Mouse (Mus musculus) lung, embryonic 14.5 days (tissue): ENCODE measurements around the gene Celf2. TPM values are rescaled to one million over a fixed set of nuclear protein-coding genes. Genes with fewer than 3 reads are reported as not detected.

Experiments
- ATAC-seq: fragments of 200-750 bp; cut with Nextera tagmentation; 2 replicates; pipeline ENCODE4 v1.8.0; 2017; ENCODE audit warnings: mild to moderate bottlenecking, moderate TSS enrichment, moderate library complexity; ENCODE audit not compliant: insufficient read depth
- DNase-seq: peaks from one replicate; pipeline ENCODE4 v3.0.0-alpha.2; 2015
- H3K27ac ChIP-seq: fragments of 300-500 bp; sonication (generic); 2 replicates; pipeline ENCODE4 v1.5.1; 2014; ENCODE audit warnings: low read depth, mild to moderate bottlenecking, moderate library complexity
- H3K27me3 ChIP-seq: fragments of 300-500 bp; sonication (generic); 2 replicates; pipeline ENCODE4 v1.6.1; 2014; ENCODE audit warnings: low read length, control low read depth; ENCODE audit not compliant: insufficient read depth
- H3K36me3 ChIP-seq: fragments of 300-500 bp; sonication (generic); 2 replicates; pipeline ENCODE4 v1.6.1; 2014; ENCODE audit warnings: control low read depth; ENCODE audit not compliant: insufficient read depth
- H3K4me1 ChIP-seq: fragments of 300-500 bp; sonication (generic); 2 replicates; pipeline ENCODE4 v1.6.1; 2014; ENCODE audit warnings: antibody characterized with exemption, control low read depth; ENCODE audit not compliant: insufficient read depth
- H3K4me2 ChIP-seq: fragments of 300-500 bp; sonication (generic); 2 replicates; pipeline ENCODE4 v1.6.1; 2014; ENCODE audit warnings: mild to moderate bottlenecking
- H3K4me3 ChIP-seq: fragments of 300-500 bp; sonication (generic); 2 replicates; pipeline ENCODE4 v1.5.1; 2014; ENCODE audit warnings: low read depth, low read length
- H3K9ac ChIP-seq: fragments of 300-500 bp; sonication (generic); 2 replicates; pipeline ENCODE4 v1.6.1; 2014
- H3K9me3 ChIP-seq: fragments of 300-500 bp; sonication (generic); 2 replicates; pipeline ENCODE4 v1.6.1; 2016; ENCODE audit warnings: low read depth, low read length, control low read depth
- CTCF ChIP-seq: IDR thresholded peaks from 2 replicates; pipeline ENCODE4 v1.5.1; 2016; ENCODE audit warnings: antibody characterized with exemption, low read depth
- WGBS: fragments of 180-500 bp; shearing (Covaris S2); extraction: QIAGEN DNeasy Blood & Tissue Kit; methylation state at CpG from one replicate; pipeline ENCODE4 v1.1.7; 2014; 5-methylcytosine and 5-hydroxymethylcytosine counted together
- polyA plus RNA-seq: library from polyadenylated mRNA; unstranded; fragments of >200 nt; fragmentation: Nextera tagmentation; extraction: Ambion mirVana; gene quantifications from 2 replicates; pipeline ENCODE4 v1.2.1, GENCODE M21; 2014

Gene Celf2
- polyA plus RNA-seq, 1 experiment from 2014 or later: 92.3 TPM

DNA sequence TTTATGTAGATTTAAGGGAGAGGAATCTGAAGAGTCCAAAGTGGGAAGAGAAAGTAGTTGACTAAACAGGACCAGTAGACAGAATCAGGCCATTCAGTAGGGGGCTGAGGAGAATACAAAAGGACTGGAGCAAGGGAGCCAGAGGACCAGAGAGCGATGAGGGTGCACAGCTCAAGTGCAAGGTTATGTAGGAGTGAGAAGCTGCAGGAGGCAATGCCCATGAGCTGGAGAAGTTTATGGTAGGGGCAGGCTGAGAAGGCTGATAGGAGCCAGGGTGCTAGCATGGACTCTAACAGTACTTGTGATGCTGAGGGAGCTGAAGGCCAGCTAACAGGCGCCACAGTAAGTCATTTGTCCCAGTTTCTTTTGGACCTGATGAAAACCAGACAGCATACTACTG is 718.5 kb downstream of the Celf2 start:
- H3K4me2 ChIP-seq: no peak overlapping the region
- 92% methylated on average over 2 of the region's 2 CpGs for WGBS
- no peaks in the 10 kb centered on the region for H3K27me3 ChIP-seq
- DNase-seq: no peak
- ATAC-seq: no peak
- H3K36me3 ChIP-seq: no peaks in the 10 kb centered on the region
- H3K9ac ChIP-seq: no peak overlapping the region
- no peak for TF ChIP-seq CTCF
- H3K4me3 ChIP-seq: no peak overlapping the region
- no peaks in the 10 kb centered on the region for H3K9me3 ChIP-seq
- no peaks in the 10 kb centered on the region for H3K4me1 ChIP-seq
- H3K27ac ChIP-seq: no peak overlapping the region

GRCm38 (mm10) chr2:6786494-6787144 is 722.7 kb downstream of the Celf2 start:
- Histone ChIP-seq H3K36me3 (no peaks in the 10 kb centered on the region), H3K9ac (no peak overlapping the region), H3K4me1 (no peaks in the 10 kb centered on the region), H3K27me3 (no peaks in the 10 kb centered on the region), H3K4me2 (no peak overlapping the region), H3K9me3 (no peaks in the 10 kb centered on the region), H3K4me3 (no peak overlapping the region), H3K27ac (no peak overlapping the region)
- TF ChIP-seq CTCF: peak; percentile 25; the same call in 1 of the 2 replicates
- DNase-seq (no peak), ATAC-seq (no peak)
- WGBS: 62% methylated on average over 3 of the region's 3 CpGs

GRCm38 (mm10) chr2:6770214-6770613 is 739.1 kb downstream of the Celf2 start:
- ATAC-seq (no peak), DNase-seq (no peak)
- no peak for TF ChIP-seq CTCF
- Histone ChIP-seq H3K27me3 (no peaks in the 10 kb centered on the region), H3K9ac (no peak overlapping the region), H3K4me3 (no peak overlapping the region), H3K27ac (no peak overlapping the region), H3K4me1 (no peaks in the 10 kb centered on the region), H3K4me2 (no peak overlapping the region), H3K36me3 (no peaks in the 10 kb centered on the region), H3K9me3 (no peaks in the 10 kb centered on the region)
- whole genome bisulfite sequencing: 91% methylated on average over 2 of the region's 2 CpGs

GRCm38 (mm10) chr2:6762381-6762780 is 747.0 kb downstream of the Celf2 start:
- Histone ChIP-seq H3K27me3 (no peaks in the 10 kb centered on the region), H3K36me3 (no peaks in the 10 kb centered on the region), H3K4me3 (no peak overlapping the region), H3K9me3 (no peaks in the 10 kb centered on the region), H3K4me2 (no peak overlapping the region), H3K9ac (no peak overlapping the region), H3K4me1 (no peaks in the 10 kb centered on the region), H3K27ac (no peak overlapping the region)
- no peak for TF ChIP-seq CTCF
- ATAC-seq: no peak
- 32% methylated on average over 2 of the region's 2 CpGs for WGBS
- DNase-seq: no peak

DNA sequence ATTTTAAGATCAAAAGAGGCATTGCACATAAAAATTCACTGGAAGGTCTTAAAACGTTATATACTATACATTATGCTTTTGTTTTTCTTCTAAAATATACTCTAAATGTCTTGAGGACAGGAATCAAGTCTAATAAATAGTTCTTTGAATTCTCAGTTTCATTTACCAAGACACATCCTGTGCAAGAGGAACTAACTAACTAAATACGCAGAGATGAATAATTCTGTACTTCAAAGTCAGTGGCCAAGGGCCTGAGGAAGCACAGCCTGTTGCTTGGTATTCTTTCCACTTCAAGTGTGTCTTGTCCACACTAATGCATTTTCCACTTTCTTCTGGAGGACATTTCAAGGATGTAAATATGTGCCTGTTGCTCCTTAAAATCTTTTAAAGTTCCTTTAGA is 766.2 kb downstream of the Celf2 start:
- Histone ChIP-seq H3K4me1 (no peaks in the 10 kb centered on the region), H3K4me3 (no peak overlapping the region), H3K4me2 (no peak overlapping the region), H3K27ac (no peak overlapping the region), H3K9ac (no peak overlapping the region), H3K36me3 (no peaks in the 10 kb centered on the region), H3K9me3 (no peaks in the 10 kb centered on the region), H3K27me3 (no peaks in the 10 kb centered on the region)
- no peak for TF ChIP-seq CTCF
- whole genome bisulfite sequencing: 52% methylated on average over 2 of the region's 2 CpGs
- DNase-seq: no peak
- ATAC-seq: no peak

DNA sequence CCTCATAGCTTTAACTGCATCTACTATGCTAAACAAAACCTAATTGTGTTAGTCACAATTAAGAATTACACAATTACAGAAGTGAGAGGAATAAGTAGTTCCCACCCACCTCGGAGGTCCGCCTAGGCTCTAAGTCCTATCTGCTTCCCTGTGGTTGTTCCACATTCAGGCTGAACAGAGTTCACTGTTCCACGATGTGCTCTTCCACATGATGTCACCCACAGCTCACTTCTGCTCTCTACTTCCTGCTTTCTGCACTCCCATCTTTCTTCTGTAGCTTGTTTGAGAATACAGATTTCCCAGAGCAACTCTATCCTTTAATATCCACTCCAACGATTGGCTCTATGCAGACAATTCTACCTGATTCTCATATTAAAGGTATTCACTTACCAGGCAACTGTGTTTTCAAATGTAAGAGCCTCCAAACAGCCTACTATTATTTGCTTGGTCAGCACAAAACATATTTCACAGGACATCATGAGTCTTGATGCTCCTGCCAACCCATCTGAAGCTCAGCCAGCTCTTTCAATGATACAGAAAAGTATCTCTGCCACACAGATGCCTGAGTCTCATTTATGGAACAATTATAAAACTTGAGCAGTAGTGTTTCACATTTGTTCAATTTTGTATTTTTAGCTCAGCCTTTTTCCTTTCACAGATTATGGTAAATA is 769.2 kb downstream of the Celf2 start:
- DNase-seq (peak; percentile 6), ATAC-seq (no peak)
- Histone ChIP-seq H3K9ac (no peak overlapping the region), H3K4me1 (no peaks in the 10 kb centered on the region), H3K4me3 (no peak overlapping the region), H3K9me3 (no peaks in the 10 kb centered on the region), H3K36me3 (no peaks in the 10 kb centered on the region), H3K27me3 (no peaks in the 10 kb centered on the region), H3K4me2 (no peak overlapping the region), H3K27ac (no peak overlapping the region)
- no peak for TF ChIP-seq CTCF
- 76% methylated on average over 4 of the region's 4 CpGs for WGBS

- Histone ChIP-seq H3K9me3 (no peaks in the 10 kb centered on the region), H3K9ac (no peak overlapping the region), H3K4me2 (no peak overlapping the region), H3K4me3 (no peak overlapping the region), H3K4me1 (no peaks in the 10 kb centered on the region), H3K36me3 (no peaks in the 10 kb centered on the region), H3K27ac (no peak overlapping the region), H3K27me3 (no peaks in the 10 kb centered on the region)
- ATAC-seq (no peak), DNase-seq (no peak)
- whole genome bisulfite sequencing: 89% methylated on average over 2 of the region's 2 CpGs
- no peak for TF ChIP-seq CTCF
These were observed 777.3 kb downstream of the Celf2 start for GRCm38 (mm10) chr2:6732026-6732425.
